Mouse (Mus musculus): Measurements from ENCODE around the gene Hipk4. TPM values are rescaled to one million over a fixed set of nuclear protein-coding genes. Genes with fewer than 3 reads are reported as not detected.

The Hipk4 gene
- polyA plus RNA-seq, 1 experiment from 2014 or later = 0.27 TPM

GRCm38 (mm10) chr7:27531707-27532106 lies 8.6 kb downstream of the Hipk4 start:
- no peak overlapping the region for H3K27ac ChIP-seq (ENCODE audit: low read length)
- no peak for ATAC-seq
- no peak overlapping the region for H3K4me2 ChIP-seq (replicated peaks; ENCODE audit: low read depth, low read length)
- no peak overlapping the region for H3K4me3 ChIP-seq (ENCODE audit: low read depth, low read length)
- H3K4me1 ChIP-seq (ENCODE audit: insufficient read depth, low read depth, low read length) = no peaks in the 10 kb centered on the region
- H3K9me3 ChIP-seq (ENCODE audit: low read length) = no peaks in the 10 kb centered on the region
- no peak overlapping the region for H3K9ac ChIP-seq (replicated peaks; ENCODE audit: low read depth)
- DNase-seq (ENCODE audit: low spot score) = no peak
- no peaks in the 10 kb centered on the region for H3K27me3 ChIP-seq (replicated peaks; ENCODE audit: insufficient read depth, low read length)
- peaks cover 8% of the 10 kb centered on the region; the same call in 1 of the 2 replicates for H3K36me3 ChIP-seq (ENCODE audit: insufficient read depth, low read length)
- WGBS = 88% methylated on average over 10 of the region's 10 CpGs
- TF ChIP-seq CTCF (IDR thresholded peaks at IDR 0.05) = no peak
- TF ChIP-seq EP300 (IDR thresholded peaks at IDR 0.05) = no peak

- WGBS = 97% methylated on average over 9 of the region's 9 CpGs
- no peak for ATAC-seq
These were observed 9.5 kb downstream of the Hipk4 start for GRCm38 (mm10) chr7:27532480-27533050.

GRCm38 (mm10) chr7:27535386-27535785 lies 12.3 kb downstream of the Hipk4 start:
- H3K9ac ChIP-seq (replicated peaks; ENCODE audit: low read depth) = no peak overlapping the region
- no peak for ATAC-seq
- DNase-seq (ENCODE audit: low spot score) = no peak
- H3K27me3 ChIP-seq (replicated peaks; ENCODE audit: insufficient read depth, low read length) = no peaks in the 10 kb centered on the region
- peaks cover 13% of the 10 kb centered on the region; the same call in 1 of the 2 replicates for H3K36me3 ChIP-seq (ENCODE audit: insufficient read depth, low read length)
- no peak for TF ChIP-seq CTCF (IDR thresholded peaks at IDR 0.05)
- no peak for TF ChIP-seq EP300 (IDR thresholded peaks at IDR 0.05)
- no peak overlapping the region for H3K4me3 ChIP-seq (ENCODE audit: low read depth, low read length)
- no peaks in the 10 kb centered on the region for H3K4me1 ChIP-seq (ENCODE audit: insufficient read depth, low read depth, low read length)
- no peaks in the 10 kb centered on the region for H3K9me3 ChIP-seq (ENCODE audit: low read length)
- H3K27ac ChIP-seq (ENCODE audit: low read length) = no peak overlapping the region
- WGBS = 65% methylated on average over 2 of the region's 2 CpGs
- no peak overlapping the region for H3K4me2 ChIP-seq (replicated peaks; ENCODE audit: low read depth, low read length)

More at GRCm38 (mm10) chr7:27532480-27533050, 9.5 kb downstream of the Hipk4 start:
- no peak overlapping the region for H3K9ac ChIP-seq (replicated peaks; ENCODE audit: low read depth)
- H3K4me1 ChIP-seq (ENCODE audit: insufficient read depth, low read depth, low read length) = no peaks in the 10 kb centered on the region
- H3K27ac ChIP-seq (ENCODE audit: low read length) = no peak overlapping the region
- no peak for DNase-seq (ENCODE audit: low spot score)
- no peak for TF ChIP-seq EP300 (IDR thresholded peaks at IDR 0.05)
- TF ChIP-seq CTCF (IDR thresholded peaks at IDR 0.05) = no peak
- no peak overlapping the region for H3K4me3 ChIP-seq (ENCODE audit: low read depth, low read length)
- H3K4me2 ChIP-seq (replicated peaks; ENCODE audit: low read depth, low read length) = no peak overlapping the region
- no peaks in the 10 kb centered on the region for H3K9me3 ChIP-seq (ENCODE audit: low read length)
- no peaks in the 10 kb centered on the region for H3K27me3 ChIP-seq (replicated peaks; ENCODE audit: insufficient read depth, low read length)
- H3K36me3 ChIP-seq (ENCODE audit: insufficient read depth, low read length) = peaks cover 13% of the 10 kb centered on the region; the same call in 1 of the 2 replicates

- H3K27ac ChIP-seq (ENCODE audit: low read length) = no peak overlapping the region
- no peak overlapping the region for H3K9ac ChIP-seq (replicated peaks; ENCODE audit: low read depth)
- 75% methylated on average over 6 of the region's 6 CpGs for WGBS
- ATAC-seq = no peak
- H3K4me1 ChIP-seq (ENCODE audit: insufficient read depth, low read depth, low read length) = no peaks in the 10 kb centered on the region
- no peaks in the 10 kb centered on the region for H3K9me3 ChIP-seq (ENCODE audit: low read length)
- no peaks in the 10 kb centered on the region for H3K27me3 ChIP-seq (replicated peaks; ENCODE audit: insufficient read depth, low read length)
- no peak overlapping the region for H3K4me2 ChIP-seq (replicated peaks; ENCODE audit: low read depth, low read length)
- TF ChIP-seq CTCF (IDR thresholded peaks at IDR 0.05) = no peak
- TF ChIP-seq EP300 (IDR thresholded peaks at IDR 0.05) = no peak
- H3K4me3 ChIP-seq (ENCODE audit: low read depth, low read length) = no peak overlapping the region
- DNase-seq (ENCODE audit: low spot score) = no peak
- peaks cover 13% of the 10 kb centered on the region; the same call in 1 of the 2 replicates for H3K36me3 ChIP-seq (ENCODE audit: insufficient read depth, low read length)
These were observed 13.6 kb downstream of the Hipk4 start for GRCm38 (mm10) chr7:27536618-27537017.

GRCm38 (mm10) chr7:27537998-27538397 lies 14.9 kb downstream of the Hipk4 start:
- H3K4me3 ChIP-seq (ENCODE audit: low read depth, low read length) = no peak overlapping the region
- H3K4me1 ChIP-seq (ENCODE audit: insufficient read depth, low read depth, low read length) = 0 out of 2 replicates have a peak, but pooled peaks cover 4% of the 10 kb centered on the region
- no peak overlapping the region for H3K4me2 ChIP-seq (replicated peaks; ENCODE audit: low read depth, low read length)
- H3K27me3 ChIP-seq (replicated peaks; ENCODE audit: insufficient read depth, low read length) = no peaks in the 10 kb centered on the region
- peaks cover 5% of the 10 kb centered on the region; the same call in 1 of the 2 replicates for H3K36me3 ChIP-seq (ENCODE audit: insufficient read depth, low read length)
- no peak for TF ChIP-seq EP300 (IDR thresholded peaks at IDR 0.05)
- TF ChIP-seq CTCF (IDR thresholded peaks at IDR 0.05) = no peak
- H3K27ac ChIP-seq (ENCODE audit: low read length) = no peak overlapping the region
- H3K9ac ChIP-seq (replicated peaks; ENCODE audit: low read depth) = no peak overlapping the region
- WGBS = 82% methylated on average over 8 of the region's 8 CpGs
- DNase-seq (ENCODE audit: low spot score) = no peak
- H3K9me3 ChIP-seq (ENCODE audit: low read length) = no peaks in the 10 kb centered on the region
- ATAC-seq = no peak

- 85% methylated on average over 2 of the region's 2 CpGs for WGBS
- 0 out of 2 replicates have a peak, but pooled peaks cover 5% of the 10 kb centered on the region for H3K36me3 ChIP-seq (ENCODE audit: insufficient read depth, low read length)
These were observed 15.7 kb downstream of the Hipk4 start for GRCm38 (mm10) chr7:27538797-27539196.

More at GRCm38 (mm10) chr7:27538797-27539196, 15.7 kb downstream of the Hipk4 start:
- no peaks in the 10 kb centered on the region for H3K27me3 ChIP-seq (replicated peaks; ENCODE audit: insufficient read depth, low read length)
- H3K9ac ChIP-seq (replicated peaks; ENCODE audit: low read depth) = no peak overlapping the region
- no peak for TF ChIP-seq CTCF (IDR thresholded peaks at IDR 0.05)
- TF ChIP-seq EP300 (IDR thresholded peaks at IDR 0.05) = no peak
- no peak overlapping the region for H3K4me2 ChIP-seq (replicated peaks; ENCODE audit: low read depth, low read length)
- 0 out of 2 replicates have a peak, but pooled peaks cover 4% of the 10 kb centered on the region for H3K4me1 ChIP-seq (ENCODE audit: insufficient read depth, low read depth, low read length)
- no peaks in the 10 kb centered on the region for H3K9me3 ChIP-seq (ENCODE audit: low read length)
- H3K4me3 ChIP-seq (ENCODE audit: low read depth, low read length) = no peak overlapping the region
- no peak overlapping the region for H3K27ac ChIP-seq (ENCODE audit: low read length)
- ATAC-seq = no peak
- DNase-seq (ENCODE audit: low spot score) = no peak

Measured in lung, postnatal 0 days (tissue).